Mouse (Mus musculus): ENCODE results near the gene Cd200r2. TPM values are rescaled to one million over a fixed set of nuclear protein-coding genes. Genes with fewer than 3 reads are reported as not detected.
"Not testable (repeated sequence)": the region's sequence is repeated elsewhere in the genome, so short reads cannot be mapped to it uniquely, and the experiment has no call there.

Cd200r2 gene
- not detected in 2 replicates for polyA plus RNA-seq (2014; fragmentation: Nextera tagmentation; extraction: Ambion mirVana)

GRCm38 (mm10) chr16:44866797-44867196 is at the start of gene Cd200r2:
Gene Cd200r2, plus strand, starts transcription at chr16:44867097.
- Histone ChIP-seq H3K27ac (replicated peaks; ENCODE audit: low read depth, low read length) (no peak within 1 kb of the TSS), H3K9ac (ENCODE audit: low read length) (no peak within 1 kb of the TSS), H3K9me3 (ENCODE audit: control insufficient read depth, low read length) (no peaks in the 10 kb centered on the region), H3K4me2 (ENCODE audit: low read depth, severe bottlenecking) (no peak within 1 kb of the TSS), H3K27me3 (ENCODE audit: control insufficient read depth, insufficient read depth, low read length) (no peaks in the 10 kb centered on the region), H3K4me1 (ENCODE audit: control insufficient read depth, insufficient read depth, low read length) (no peaks in the 10 kb centered on the region), H3K36me3 (ENCODE audit: control insufficient read depth, insufficient read depth, low read length) (no peaks in the 10 kb centered on the region), H3K4me3 (ENCODE audit: low read depth, low read length) (no peak within 1 kb of the TSS)
- ATAC-seq (ENCODE audit: insufficient number of reproducible peaks, low FRiP score, low TSS enrichment, low read depth) = no peak
- 90% methylated on average over 2 of the region's 2 CpGs for WGBS
- no peak for DNase-seq (ENCODE audit: low spot score)

GRCm38 (mm10) chr16:44818010-44818409 is 48.9 kb upstream of the Cd200r2 start:
- WGBS = 46% methylated on average over 1 of the region's 1 CpGs
- no peaks in the 10 kb centered on the region for H3K36me3 ChIP-seq (ENCODE audit: control insufficient read depth, insufficient read depth, low read length)
- no peaks in the 10 kb centered on the region for H3K4me1 ChIP-seq (ENCODE audit: control insufficient read depth, insufficient read depth, low read length)
- no peak overlapping the region for H3K9ac ChIP-seq (ENCODE audit: low read length)
- no peaks in the 10 kb centered on the region for H3K27me3 ChIP-seq (ENCODE audit: control insufficient read depth, insufficient read depth, low read length)
- no peak for DNase-seq (ENCODE audit: low spot score)
- H3K4me2 ChIP-seq (ENCODE audit: low read depth, severe bottlenecking) = no peak overlapping the region
- no peaks in the 10 kb centered on the region for H3K9me3 ChIP-seq (ENCODE audit: control insufficient read depth, low read length)
- H3K4me3 ChIP-seq (ENCODE audit: low read depth, low read length) = no peak overlapping the region
- ATAC-seq (ENCODE audit: insufficient number of reproducible peaks, low FRiP score, low TSS enrichment, low read depth) = no peak
- no peak overlapping the region for H3K27ac ChIP-seq (replicated peaks; ENCODE audit: low read depth, low read length)

GRCm38 (mm10) chr16:44820545-44820944 is 46.4 kb upstream of the Cd200r2 start:
- H3K36me3 ChIP-seq (ENCODE audit: control insufficient read depth, insufficient read depth, low read length) = no peaks in the 10 kb centered on the region
- H3K4me2 ChIP-seq (ENCODE audit: low read depth, severe bottlenecking) = no peak overlapping the region
- 84% methylated on average over 4 of the region's 4 CpGs for WGBS
- no peak for DNase-seq (ENCODE audit: low spot score)
- ATAC-seq (ENCODE audit: insufficient number of reproducible peaks, low FRiP score, low TSS enrichment, low read depth) = no peak
- H3K9me3 ChIP-seq (ENCODE audit: control insufficient read depth, low read length) = no peaks in the 10 kb centered on the region
- H3K27ac ChIP-seq (replicated peaks; ENCODE audit: low read depth, low read length) = no peak overlapping the region
- no peak overlapping the region for H3K4me3 ChIP-seq (ENCODE audit: low read depth, low read length)
- H3K9ac ChIP-seq (ENCODE audit: low read length) = no peak overlapping the region
- no peaks in the 10 kb centered on the region for H3K27me3 ChIP-seq (ENCODE audit: control insufficient read depth, insufficient read depth, low read length)
- H3K4me1 ChIP-seq (ENCODE audit: control insufficient read depth, insufficient read depth, low read length) = no peaks in the 10 kb centered on the region

- WGBS = 66% methylated on average over 3 of the region's 3 CpGs
- Histone ChIP-seq H3K27me3 (ENCODE audit: control insufficient read depth, insufficient read depth, low read length) (no peaks in the 10 kb centered on the region), H3K9ac (ENCODE audit: low read length) (no peak overlapping the region), H3K4me2 (ENCODE audit: low read depth, severe bottlenecking) (no peak overlapping the region), H3K36me3 (ENCODE audit: control insufficient read depth, insufficient read depth, low read length) (no peaks in the 10 kb centered on the region), H3K9me3 (ENCODE audit: control insufficient read depth, low read length) (no peaks in the 10 kb centered on the region), H3K4me1 (ENCODE audit: control insufficient read depth, insufficient read depth, low read length) (no peaks in the 10 kb centered on the region), H3K27ac (replicated peaks; ENCODE audit: low read depth, low read length) (no peak overlapping the region), H3K4me3 (ENCODE audit: low read depth, low read length) (no peak overlapping the region)
- ATAC-seq (ENCODE audit: insufficient number of reproducible peaks, low FRiP score, low TSS enrichment, low read depth) (no peak), DNase-seq (ENCODE audit: low spot score) (no peak)
These were observed 34.6 kb upstream of the Cd200r2 start for GRCm38 (mm10) chr16:44832286-44832685.

- not testable (repeated sequence) for H3K36me3 ChIP-seq (ENCODE audit: control insufficient read depth, insufficient read depth, low read length); H3K27ac ChIP-seq (replicated peaks; ENCODE audit: low read depth, low read length); H3K4me3 ChIP-seq (ENCODE audit: low read depth, low read length); ATAC-seq (ENCODE audit: insufficient number of reproducible peaks, low FRiP score, low TSS enrichment, low read depth); DNase-seq (ENCODE audit: low spot score); H3K4me1 ChIP-seq (ENCODE audit: control insufficient read depth, insufficient read depth, low read length); H3K27me3 ChIP-seq (ENCODE audit: control insufficient read depth, insufficient read depth, low read length); H3K4me2 ChIP-seq (ENCODE audit: low read depth, severe bottlenecking); H3K9me3 ChIP-seq (ENCODE audit: control insufficient read depth, low read length); H3K9ac ChIP-seq (ENCODE audit: low read length)
- WGBS = 56% methylated on average over 2 of the region's 2 CpGs
These were observed 33.7 kb upstream of the Cd200r2 start for GRCm38 (mm10) chr16:44833189-44833588.

GRCm38 (mm10) chr16:44875178-44875577 is 8.3 kb downstream of the Cd200r2 start:
- Histone ChIP-seq H3K4me2 (ENCODE audit: low read depth, severe bottlenecking) (no peak overlapping the region), H3K36me3 (ENCODE audit: control insufficient read depth, insufficient read depth, low read length) (no peaks in the 10 kb centered on the region), H3K4me3 (ENCODE audit: low read depth, low read length) (no peak overlapping the region), H3K27me3 (ENCODE audit: control insufficient read depth, insufficient read depth, low read length) (no peaks in the 10 kb centered on the region), H3K4me1 (ENCODE audit: control insufficient read depth, insufficient read depth, low read length) (no peaks in the 10 kb centered on the region), H3K9ac (ENCODE audit: low read length) (no peak overlapping the region), H3K9me3 (ENCODE audit: control insufficient read depth, low read length) (no peaks in the 10 kb centered on the region), H3K27ac (replicated peaks; ENCODE audit: low read depth, low read length) (no peak overlapping the region)
- no peak for DNase-seq (ENCODE audit: low spot score)
- ATAC-seq (ENCODE audit: insufficient number of reproducible peaks, low FRiP score, low TSS enrichment, low read depth) = no peak
- WGBS = 60% methylated on average over 1 of the region's 1 CpGs

GRCm38 (mm10) chr16:44876625-44877024 is 9.7 kb downstream of the Cd200r2 start:
- H3K4me1 ChIP-seq (ENCODE audit: control insufficient read depth, insufficient read depth, low read length) = no peaks in the 10 kb centered on the region
- 75% methylated on average over 5 of the region's 5 CpGs for WGBS
- H3K4me2 ChIP-seq (ENCODE audit: low read depth, severe bottlenecking) = no peak overlapping the region
- no peaks in the 10 kb centered on the region for H3K9me3 ChIP-seq (ENCODE audit: control insufficient read depth, low read length)
- H3K27me3 ChIP-seq (ENCODE audit: control insufficient read depth, insufficient read depth, low read length) = no peaks in the 10 kb centered on the region
- no peak overlapping the region for H3K9ac ChIP-seq (ENCODE audit: low read length)
- DNase-seq (ENCODE audit: low spot score) (no peak), ATAC-seq (ENCODE audit: insufficient number of reproducible peaks, low FRiP score, low TSS enrichment, low read depth) (no peak)
- no peak overlapping the region for H3K4me3 ChIP-seq (ENCODE audit: low read depth, low read length)
- H3K27ac ChIP-seq (replicated peaks; ENCODE audit: low read depth, low read length) = no peak overlapping the region
- H3K36me3 ChIP-seq (ENCODE audit: control insufficient read depth, insufficient read depth, low read length) = no peaks in the 10 kb centered on the region

GRCm38 (mm10) chr16:44877595-44877994 is 10.7 kb downstream of the Cd200r2 start:
- no peaks in the 10 kb centered on the region for H3K4me1 ChIP-seq (ENCODE audit: control insufficient read depth, insufficient read depth, low read length)
- ATAC-seq (ENCODE audit: insufficient number of reproducible peaks, low FRiP score, low TSS enrichment, low read depth) = no peak
- WGBS = 86% methylated on average over 6 of the region's 6 CpGs
- no peaks in the 10 kb centered on the region for H3K9me3 ChIP-seq (ENCODE audit: control insufficient read depth, low read length)
- H3K4me3 ChIP-seq (ENCODE audit: low read depth, low read length) = no peak overlapping the region
- no peak for DNase-seq (ENCODE audit: low spot score)
- no peak overlapping the region for H3K9ac ChIP-seq (ENCODE audit: low read length)
- H3K27ac ChIP-seq (replicated peaks; ENCODE audit: low read depth, low read length) = no peak overlapping the region
- no peak overlapping the region for H3K4me2 ChIP-seq (ENCODE audit: low read depth, severe bottlenecking)
- H3K27me3 ChIP-seq (ENCODE audit: control insufficient read depth, insufficient read depth, low read length) = no peaks in the 10 kb centered on the region
- no peaks in the 10 kb centered on the region for H3K36me3 ChIP-seq (ENCODE audit: control insufficient read depth, insufficient read depth, low read length)

- Histone ChIP-seq H3K4me3 (ENCODE audit: low read depth, low read length) (no peak overlapping the region), H3K4me1 (ENCODE audit: control insufficient read depth, insufficient read depth, low read length) (no peaks in the 10 kb centered on the region), H3K36me3 (ENCODE audit: control insufficient read depth, insufficient read depth, low read length) (no peaks in the 10 kb centered on the region), H3K9ac (ENCODE audit: low read length) (no peak overlapping the region), H3K27ac (replicated peaks; ENCODE audit: low read depth, low read length) (no peak overlapping the region), H3K4me2 (ENCODE audit: low read depth, severe bottlenecking) (no peak overlapping the region), H3K27me3 (ENCODE audit: control insufficient read depth, insufficient read depth, low read length) (no peaks in the 10 kb centered on the region), H3K9me3 (ENCODE audit: control insufficient read depth, low read length) (no peaks in the 10 kb centered on the region)
- ATAC-seq (ENCODE audit: insufficient number of reproducible peaks, low FRiP score, low TSS enrichment, low read depth) (no peak), DNase-seq (ENCODE audit: low spot score) (no peak)
- WGBS = 75% methylated on average over 1 of the region's 1 CpGs
These were observed 23.9 kb downstream of the Cd200r2 start for GRCm38 (mm10) chr16:44890814-44891213.

All from limb, embryonic 11.5 days (tissue).